Mouse (Mus musculus): Measurements from ENCODE around the gene Klhl25.
"Not testable (repeated sequence)": the region's sequence is repeated elsewhere in the genome, so short reads cannot be mapped to it uniquely, and the experiment has no call there.

Klhl25 gene

DNA sequence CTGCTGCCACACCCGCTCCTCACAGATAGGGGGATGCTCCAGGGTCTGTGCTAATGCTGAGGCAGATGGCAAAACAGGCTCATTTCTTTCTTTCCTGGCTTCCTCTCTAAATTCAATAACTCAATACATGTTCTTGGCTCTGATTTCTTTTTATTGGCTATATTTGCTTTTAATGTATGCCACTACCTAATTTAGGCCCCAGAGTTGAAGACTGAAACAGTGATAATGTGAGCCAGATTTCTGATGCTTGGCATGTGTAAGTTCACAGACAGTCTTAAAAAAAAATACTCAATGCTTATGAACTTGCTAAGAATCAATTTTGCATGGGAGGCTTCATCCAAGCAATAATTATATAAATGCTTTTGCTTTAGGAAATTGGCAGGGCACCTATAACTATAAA, 2.2 kb upstream of the Klhl25 start:
- no peak for DNase-seq (ENCODE audit: low spot score)

- DNase-seq (ENCODE audit: low spot score), result no peak
Measured at GRCm38 (mm10) chr7:75846942-75847341, 1.2 kb upstream of the Klhl25 start.

GRCm38 (mm10) chr7:75847489-75847888, 621 bp upstream of the Klhl25 start:
- no peak for DNase-seq (ENCODE audit: low spot score)

GRCm38 (mm10) chr7:75848776-75849670, 913 bp downstream of the Klhl25 start:
- peak; percentile 33 for DNase-seq (ENCODE audit: low spot score)

DNA sequence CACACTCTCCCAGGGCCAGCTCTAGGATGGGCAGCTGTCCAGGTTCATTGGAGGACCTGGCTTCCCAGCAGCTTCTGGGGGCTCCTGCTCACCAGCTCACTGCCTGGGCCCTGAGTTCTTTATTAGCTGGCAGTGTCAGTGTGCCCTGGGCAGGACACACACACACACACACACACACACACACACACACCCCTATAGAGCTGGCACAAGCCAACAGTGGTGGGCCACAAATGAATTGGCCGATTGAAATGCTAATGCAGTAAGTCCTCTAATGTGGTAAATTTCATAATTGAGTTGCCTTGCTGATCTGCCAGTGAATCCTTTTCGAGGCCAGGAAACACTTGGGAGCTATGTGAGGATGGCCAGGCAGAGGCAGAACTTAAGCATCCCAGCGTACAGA, 2.3 kb downstream of the Klhl25 start:
- DNase-seq (ENCODE audit: low spot score), result not testable (repeated sequence)

DNA sequence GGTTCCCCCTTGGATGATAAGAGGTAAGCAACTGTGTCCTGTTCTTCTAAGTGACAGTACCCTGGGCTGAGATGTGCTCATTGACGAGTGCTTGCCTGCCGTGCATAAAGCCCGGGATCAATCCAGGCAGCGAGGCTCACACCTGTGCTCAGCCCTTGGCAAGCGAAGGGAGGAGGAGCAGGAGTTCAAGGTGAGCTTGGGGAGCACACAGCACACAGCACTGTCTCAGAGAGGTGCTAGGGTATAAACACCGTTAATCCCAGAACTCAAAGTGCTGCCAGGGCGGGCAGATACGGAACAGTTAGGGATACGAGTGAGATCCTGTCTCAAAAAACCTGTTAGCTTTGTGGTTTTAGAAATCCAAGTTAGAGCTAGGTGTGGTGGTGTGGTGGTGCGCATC, 3.2 kb downstream of the Klhl25 start:
- DNase-seq (ENCODE audit: low spot score), result no peak

- DNase-seq (ENCODE audit: low spot score), result peak; percentile 68
Measured at GRCm38 (mm10) chr7:75852363-75852762, 4.3 kb downstream of the Klhl25 start.

GRCm38 (mm10) chr7:75853171-75853830, 5.2 kb downstream of the Klhl25 start:
- peak; percentile 15 for DNase-seq (ENCODE audit: low spot score)

GRCm38 (mm10) chr7:75854231-75854925, 6.3 kb downstream of the Klhl25 start:
- DNase-seq (ENCODE audit: low spot score), result no peak

DNA sequence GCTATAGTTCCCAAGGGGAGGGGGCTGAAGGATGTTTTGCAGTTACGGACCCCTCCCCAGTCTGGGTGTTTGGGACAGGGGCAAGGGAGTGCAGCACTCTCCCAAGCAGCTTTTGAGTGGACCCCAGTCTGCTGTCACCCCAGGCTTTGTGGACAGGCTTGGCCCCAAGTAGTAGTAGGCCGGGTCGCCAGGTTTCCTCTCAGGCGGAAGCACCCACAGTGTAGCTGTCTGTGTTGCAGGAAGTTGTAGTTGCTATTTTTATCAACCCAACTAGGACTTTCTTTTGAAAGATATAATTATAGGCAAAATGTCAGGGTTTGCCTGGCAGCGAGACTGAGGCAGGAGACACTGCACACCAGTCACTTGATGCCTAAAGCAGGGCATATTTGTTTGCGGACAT, 6.9 kb downstream of the Klhl25 start:
- no peak for DNase-seq (ENCODE audit: low spot score)

GRCm38 (mm10) chr7:75856259-75856658, 8.1 kb downstream of the Klhl25 start:
- no peak for DNase-seq (ENCODE audit: low spot score)

- DNase-seq (ENCODE audit: low spot score), result no peak
Measured at GRCm38 (mm10) chr7:75859771-75860196, 11.7 kb downstream of the Klhl25 start.

DNA sequence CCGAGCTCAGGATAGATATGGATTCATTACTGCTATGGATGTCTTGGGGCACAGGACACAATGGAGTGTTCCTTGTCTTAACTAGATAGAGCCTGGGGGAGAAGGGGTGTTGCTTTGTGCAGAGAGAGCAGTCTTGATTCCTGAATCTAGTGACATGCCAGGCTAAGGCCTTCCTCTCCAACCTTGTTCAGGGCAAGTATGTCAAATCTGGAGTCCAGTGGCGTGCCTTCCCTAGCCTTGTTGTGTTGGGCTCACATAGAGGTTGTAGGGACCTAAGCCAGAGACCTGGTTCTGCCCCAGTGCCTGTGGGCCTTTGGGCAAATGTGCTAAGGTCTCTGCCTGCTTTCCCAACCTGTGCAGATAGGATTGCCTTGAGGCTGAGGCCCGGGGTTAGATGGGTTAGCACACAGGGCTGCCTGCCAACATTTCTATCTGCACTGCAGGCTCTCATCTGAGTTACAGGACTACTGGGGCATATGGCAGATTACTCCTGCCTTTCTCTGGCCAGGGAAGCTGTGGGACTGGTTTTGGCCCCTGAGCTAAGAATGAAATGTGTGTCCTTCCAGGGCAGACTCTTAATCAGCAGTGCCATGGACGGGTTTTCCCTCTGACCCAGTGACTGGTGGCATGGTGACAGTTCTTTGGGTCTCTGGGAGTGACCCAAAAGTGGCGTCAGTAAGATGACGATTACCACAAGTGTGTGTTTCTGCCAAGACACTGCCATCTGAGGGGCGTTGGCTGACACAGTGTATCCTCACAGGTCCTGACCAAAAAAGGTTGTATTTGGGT, 13.7 kb downstream of the Klhl25 start:
- not testable (repeated sequence) for DNase-seq (ENCODE audit: low spot score)

DNA sequence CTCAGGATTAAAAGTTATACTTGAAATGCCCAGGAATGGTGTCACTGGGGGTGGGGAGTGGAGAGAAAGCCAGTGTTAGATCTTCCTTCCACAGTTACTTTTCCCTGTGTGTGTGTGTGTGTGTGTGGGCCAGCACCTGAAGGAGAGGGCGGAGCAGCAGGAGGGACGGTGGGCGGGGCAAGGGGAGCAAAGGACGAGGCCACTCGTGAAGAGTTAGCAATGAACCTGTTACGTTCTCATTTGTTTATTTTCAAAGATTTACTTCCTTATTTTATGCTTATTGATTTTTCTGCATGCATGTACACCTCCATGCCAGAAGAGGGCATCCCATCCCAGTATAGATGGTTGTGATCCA, 14.3 kb downstream of the Klhl25 start:
- DNase-seq (ENCODE audit: low spot score), result not testable (repeated sequence)

GRCm38 (mm10) chr7:75863248-75863911, 15.3 kb downstream of the Klhl25 start:
- DNase-seq (ENCODE audit: low spot score), result not testable (repeated sequence)

- no peak for DNase-seq (ENCODE audit: low spot score)
Measured at GRCm38 (mm10) chr7:75865026-75865425, 16.9 kb downstream of the Klhl25 start.

DNA sequence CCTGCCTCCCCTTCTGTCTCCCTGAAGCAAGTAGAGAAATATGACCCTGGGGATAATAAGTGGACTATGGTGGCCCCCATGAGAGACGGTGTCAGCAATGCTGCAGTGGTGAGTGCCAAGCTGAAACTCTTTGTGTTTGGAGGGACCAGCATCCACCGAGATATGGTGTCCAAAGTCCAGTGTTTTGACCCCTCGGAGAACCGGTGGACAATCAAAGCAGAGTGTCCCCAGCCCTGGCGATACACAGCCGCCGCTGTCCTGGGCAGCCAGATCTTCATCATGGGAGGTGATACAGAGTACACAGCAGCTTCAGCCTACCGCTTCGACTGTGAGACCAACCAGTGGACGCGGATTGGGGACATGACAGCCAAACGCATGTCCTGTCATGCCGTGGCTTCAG, 18.4 kb downstream of the Klhl25 start:
- no peak for DNase-seq (ENCODE audit: low spot score)

GRCm38 (mm10) chr7:75868687-75869086, 20.6 kb downstream of the Klhl25 start:
- DNase-seq (ENCODE audit: low spot score), result no peak

DNA sequence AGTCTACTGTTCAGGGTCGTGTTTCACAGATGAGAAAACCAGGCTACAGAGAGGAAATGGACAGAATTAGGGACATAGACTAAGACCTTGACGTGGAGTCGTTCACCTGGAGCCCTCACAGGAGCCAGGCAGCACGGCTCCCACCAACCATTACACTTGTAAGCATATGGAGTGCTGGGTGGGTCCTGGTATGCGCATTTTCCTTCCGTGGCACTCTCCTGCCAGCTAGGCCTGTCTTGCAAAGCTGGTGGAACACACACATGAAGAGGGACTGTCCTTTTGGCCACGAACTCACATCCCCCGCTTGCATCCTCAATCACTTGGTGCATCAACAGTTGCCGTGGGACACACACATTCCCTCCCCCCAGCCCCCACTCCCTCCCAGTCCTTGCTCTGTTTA, 22.4 kb downstream of the Klhl25 start:
- no peak for DNase-seq (ENCODE audit: low spot score)

DNA sequence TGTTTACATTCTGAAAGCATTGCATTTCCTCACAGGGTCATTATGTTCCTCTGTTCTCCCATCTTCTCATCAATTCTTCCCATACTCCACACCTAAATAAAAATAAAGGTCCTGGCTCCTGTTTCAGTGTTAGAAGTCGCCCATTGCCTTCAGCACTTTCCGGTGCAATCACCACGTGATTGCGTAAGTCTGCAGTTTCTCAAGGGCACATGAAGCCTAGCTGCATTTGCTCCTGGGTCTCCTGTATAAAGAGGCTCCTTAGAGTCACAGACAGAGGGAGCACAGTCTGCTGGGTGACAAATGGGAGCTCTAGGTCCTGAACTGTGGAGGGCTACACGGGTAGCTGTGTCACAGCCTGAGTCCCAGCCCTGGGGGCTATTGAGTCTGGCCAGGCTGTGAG, 24.1 kb downstream of the Klhl25 start:
- DNase-seq (ENCODE audit: low spot score), result no peak

- DNase-seq (ENCODE audit: low spot score), result no peak
Measured at GRCm38 (mm10) chr7:75872697-75873096, 24.6 kb downstream of the Klhl25 start.
